Mouse (Mus musculus) heart, postnatal 0 days (tissue): ENCODE data around the gene Kcnmb1.

ENCODE experiments used
- CTCF ChIP-seq: IDR thresholded peaks from 2 replicates; pipeline ENCODE4 v1.5.1; 2016; ENCODE audit warnings: antibody characterized with exemption, control low read depth, low read depth
- EP300 ChIP-seq: IDR thresholded peaks from 2 replicates; pipeline ENCODE4 v1.6.1; 2016; ENCODE audit warnings: antibody characterized with exemption, low read depth

- TF ChIP-seq CTCF (no peak), EP300 (no peak)
These were observed 49.3 kb downstream of the Kcnmb1 start for GRCm38 (mm10) chr11:34012007-34012652.
